Mouse (Mus musculus) kidney, postnatal 10 days (tissue): ENCODE results near the gene Cltrn.
A peak's percentile ranks its signal among the peaks of the same experiment; 100 is the strongest.

Experiments
- DNase-seq: peaks from one replicate; pipeline ENCODE4 v3.0.0; 2021; ENCODE audit warnings: mixed read lengths

Gene Cltrn

GRCm38 (mm10) chrX:164145463-164146250 is 57.0 kb downstream of the Cltrn start:
- no peak for DNase-seq

GRCm38 (mm10) chrX:164152703-164153102 is 64.1 kb downstream of the Cltrn start:
- DNase-seq: peak; percentile 73

GRCm38 (mm10) chrX:164153606-164154005 is 65.0 kb downstream of the Cltrn start:
- no peak for DNase-seq

GRCm38 (mm10) chrX:164154594-164154993 is 66.0 kb downstream of the Cltrn start:
- DNase-seq: no peak

- no peak for DNase-seq
Measured at GRCm38 (mm10) chrX:164164681-164165080, 76.1 kb downstream of the Cltrn start.
